Mouse (Mus musculus): Measurements from ENCODE around the gene Cyp21a1. TPM values are rescaled to one million over a fixed set of nuclear protein-coding genes. Genes with fewer than 3 reads are reported as not detected.
A peak's percentile ranks its signal among the peaks of the same experiment; 100 is the strongest.
"Not testable (repeated sequence)": the region's sequence is repeated elsewhere in the genome, so short reads cannot be mapped to it uniquely, and the experiment has no call there.

The Cyp21a1 gene
- not detected in 2 replicates for polyA plus RNA-seq (2014; fragmentation: Nextera tagmentation; extraction: Ambion mirVana)

GRCm38 (mm10) chr17:34804301-34804700 lies at the start of gene Cyp21a1:
Gene Cyp21a1 (minus strand): TSS chr17:34804561.
- WGBS: 20% methylated on average over 1 of the region's 6 CpGs

GRCm38 (mm10) chr17:34853511-34853910 lies 49.1 kb upstream of the Cyp21a1 start:
- peaks cover 5 to 16% of the 10 kb centered on the region in 2 experiments for H3K4me1 ChIP-seq (ENCODE audit: control insufficient read depth in 2 of 2, insufficient read depth in 2 of 2, low read length in 2 of 2)
- H3K36me3 ChIP-seq (ENCODE audit: control insufficient read depth, insufficient read depth, low read length): peaks cover 56% of the 10 kb centered on the region
- no peak overlapping the region for H3K27ac ChIP-seq (replicated peaks in 1 of 2; ENCODE audit: control insufficient read depth in 1 of 2, insufficient read depth in 1 of 2, low read depth in 2 of 2, low read length in 2 of 2)
- ATAC-seq (ENCODE audit: insufficient number of reproducible peaks, insufficient read depth, low FRiP score, low read depth): no peak
- H3K9ac ChIP-seq (ENCODE audit: low read length): no peak overlapping the region
- 80% methylated on average over 8 of the region's 8 CpGs for WGBS
- no peak overlapping the region for H3K4me2 ChIP-seq (ENCODE audit: low read length)
- no peaks in the 10 kb centered on the region for H3K9me3 ChIP-seq (ENCODE audit: control insufficient read depth, low read length)
- no peaks in the 10 kb centered on the region for H3K27me3 ChIP-seq (ENCODE audit: control insufficient read depth, insufficient read depth, low read length)
- H3K4me3 ChIP-seq (ENCODE audit: control insufficient read depth in 1 of 2, insufficient read depth in 1 of 2, low read depth in 1 of 2, low read length in 2 of 2): no peak overlapping the region

More at GRCm38 (mm10) chr17:34804301-34804700, at the start of gene Cyp21a1:
- H3K4me1 ChIP-seq (ENCODE audit: control insufficient read depth in 2 of 2, insufficient read depth in 2 of 2, low read length in 2 of 2); H3K36me3 ChIP-seq (ENCODE audit: control insufficient read depth, insufficient read depth, low read length); H3K4me3 ChIP-seq (ENCODE audit: control insufficient read depth in 1 of 2, insufficient read depth in 1 of 2, low read depth in 1 of 2, low read length in 2 of 2); H3K9ac ChIP-seq (ENCODE audit: low read length); H3K27me3 ChIP-seq (ENCODE audit: control insufficient read depth, insufficient read depth, low read length); H3K4me2 ChIP-seq (ENCODE audit: low read length); H3K27ac ChIP-seq (replicated peaks in 1 of 2; ENCODE audit: control insufficient read depth in 1 of 2, insufficient read depth in 1 of 2, low read depth in 2 of 2, low read length in 2 of 2); ATAC-seq (ENCODE audit: insufficient number of reproducible peaks, insufficient read depth, low FRiP score, low read depth); H3K9me3 ChIP-seq (ENCODE audit: control insufficient read depth, low read length): not testable (repeated sequence)

GRCm38 (mm10) chr17:34850517-34851125 lies 46.3 kb upstream of the Cyp21a1 start:
- Histone ChIP-seq H3K27ac (replicated peaks in 1 of 2; ENCODE audit: control insufficient read depth in 1 of 2, insufficient read depth in 1 of 2, low read depth in 2 of 2, low read length in 2 of 2) (0 out of 4 replicates have a peak overlapping the region, but pooled peaks of 1 of the 2 experiments have one; percentile 2), H3K36me3 (ENCODE audit: control insufficient read depth, insufficient read depth, low read length) (peaks cover 62% of the 10 kb centered on the region), H3K9ac (ENCODE audit: low read length) (peak overlapping the region; percentile 80), H3K4me1 (ENCODE audit: control insufficient read depth in 2 of 2, insufficient read depth in 2 of 2, low read length in 2 of 2) (peaks cover 5 to 16% of the 10 kb centered on the region in 2 experiments), H3K27me3 (ENCODE audit: control insufficient read depth, insufficient read depth, low read length) (no peaks in the 10 kb centered on the region), H3K4me2 (ENCODE audit: low read length) (peak overlapping the region; percentile 94), H3K4me3 (ENCODE audit: control insufficient read depth in 1 of 2, insufficient read depth in 1 of 2, low read depth in 1 of 2, low read length in 2 of 2) (peak overlapping the region; percentile 65 to 79), H3K9me3 (ENCODE audit: control insufficient read depth, low read length) (no peaks in the 10 kb centered on the region)
- WGBS: 1% methylated on average over 25 of the region's 25 CpGs
- ATAC-seq (ENCODE audit: insufficient number of reproducible peaks, insufficient read depth, low FRiP score, low read depth): no peak

GRCm38 (mm10) chr17:34849722-34850516 lies 45.6 kb upstream of the Cyp21a1 start, which contains the start of the genes Skiv2l and Nelfe:
Gene Skiv2l (minus strand): TSS chr17:34850210.
Gene Nelfe (plus strand): TSS chr17:34850391.
- peak within 1 kb of the TSS; percentile 94 for H3K4me2 ChIP-seq (ENCODE audit: low read length)
- H3K27me3 ChIP-seq (ENCODE audit: control insufficient read depth, insufficient read depth, low read length): no peaks in the 10 kb centered on the region
- under 1% methylated on average over 61 of the region's 65 CpGs for WGBS
- peaks cover 5 to 16% of the 10 kb centered on the region in 2 experiments for H3K4me1 ChIP-seq (ENCODE audit: control insufficient read depth in 2 of 2, insufficient read depth in 2 of 2, low read length in 2 of 2)
- no peaks in the 10 kb centered on the region for H3K9me3 ChIP-seq (ENCODE audit: control insufficient read depth, low read length)
- H3K36me3 ChIP-seq (ENCODE audit: control insufficient read depth, insufficient read depth, low read length): peaks cover 62% of the 10 kb centered on the region
- ATAC-seq (ENCODE audit: insufficient number of reproducible peaks, insufficient read depth, low FRiP score, low read depth): peak; percentile 95
- peak within 1 kb of the TSS in 1 of 2 experiments; percentile 2; a peak in 1 of 4 replicates for H3K27ac ChIP-seq (replicated peaks in 1 of 2; ENCODE audit: control insufficient read depth in 1 of 2, insufficient read depth in 1 of 2, low read depth in 2 of 2, low read length in 2 of 2)
- H3K9ac ChIP-seq (ENCODE audit: low read length): peak within 1 kb of the TSS; percentile 80
- peak within 1 kb of the TSS; percentile 65 to 79 for H3K4me3 ChIP-seq (ENCODE audit: control insufficient read depth in 1 of 2, insufficient read depth in 1 of 2, low read depth in 1 of 2, low read length in 2 of 2)

GRCm38 (mm10) chr17:34847615-34848014 lies 43.3 kb upstream of the Cyp21a1 start:
- peaks cover 5 to 16% of the 10 kb centered on the region in 2 experiments for H3K4me1 ChIP-seq (ENCODE audit: control insufficient read depth in 2 of 2, insufficient read depth in 2 of 2, low read length in 2 of 2)
- ATAC-seq (ENCODE audit: insufficient number of reproducible peaks, insufficient read depth, low FRiP score, low read depth): no peak
- no peaks in the 10 kb centered on the region for H3K9me3 ChIP-seq (ENCODE audit: control insufficient read depth, low read length)
- H3K4me3 ChIP-seq (ENCODE audit: control insufficient read depth in 1 of 2, insufficient read depth in 1 of 2, low read depth in 1 of 2, low read length in 2 of 2): no peak overlapping the region
- H3K9ac ChIP-seq (ENCODE audit: low read length): no peak overlapping the region
- no peaks in the 10 kb centered on the region for H3K27me3 ChIP-seq (ENCODE audit: control insufficient read depth, insufficient read depth, low read length)
- H3K27ac ChIP-seq (replicated peaks in 1 of 2; ENCODE audit: control insufficient read depth in 1 of 2, insufficient read depth in 1 of 2, low read depth in 2 of 2, low read length in 2 of 2): no peak overlapping the region
- peaks cover 63% of the 10 kb centered on the region for H3K36me3 ChIP-seq (ENCODE audit: control insufficient read depth, insufficient read depth, low read length)
- 86% methylated on average over 7 of the region's 7 CpGs for WGBS
- no peak overlapping the region for H3K4me2 ChIP-seq (ENCODE audit: low read length)

- H3K9me3 ChIP-seq (ENCODE audit: control insufficient read depth, low read length): no peaks in the 10 kb centered on the region
- H3K27me3 ChIP-seq (ENCODE audit: control insufficient read depth, insufficient read depth, low read length): no peaks in the 10 kb centered on the region
- WGBS: 87% methylated on average over 6 of the region's 6 CpGs
- peaks cover 63% of the 10 kb centered on the region for H3K36me3 ChIP-seq (ENCODE audit: control insufficient read depth, insufficient read depth, low read length)
- H3K4me2 ChIP-seq (ENCODE audit: low read length): no peak overlapping the region
- no peak overlapping the region for H3K4me3 ChIP-seq (ENCODE audit: control insufficient read depth in 1 of 2, insufficient read depth in 1 of 2, low read depth in 1 of 2, low read length in 2 of 2)
- no peak overlapping the region for H3K27ac ChIP-seq (replicated peaks in 1 of 2; ENCODE audit: control insufficient read depth in 1 of 2, insufficient read depth in 1 of 2, low read depth in 2 of 2, low read length in 2 of 2)
- H3K9ac ChIP-seq (ENCODE audit: low read length): no peak overlapping the region
- ATAC-seq (ENCODE audit: insufficient number of reproducible peaks, insufficient read depth, low FRiP score, low read depth): no peak
- H3K4me1 ChIP-seq (ENCODE audit: control insufficient read depth in 2 of 2, insufficient read depth in 2 of 2, low read length in 2 of 2): peaks cover 5 to 16% of the 10 kb centered on the region in 2 experiments
These were observed 42.8 kb upstream of the Cyp21a1 start for GRCm38 (mm10) chr17:34847192-34847591.

GRCm38 (mm10) chr17:34844884-34845283 lies 40.5 kb upstream of the Cyp21a1 start:
- Histone ChIP-seq H3K4me3 (ENCODE audit: control insufficient read depth in 1 of 2, insufficient read depth in 1 of 2, low read depth in 1 of 2, low read length in 2 of 2) (no peak overlapping the region), H3K9me3 (ENCODE audit: control insufficient read depth, low read length) (no peaks in the 10 kb centered on the region), H3K9ac (ENCODE audit: low read length) (no peak overlapping the region), H3K27ac (replicated peaks in 1 of 2; ENCODE audit: control insufficient read depth in 1 of 2, insufficient read depth in 1 of 2, low read depth in 2 of 2, low read length in 2 of 2) (no peak overlapping the region), H3K36me3 (ENCODE audit: control insufficient read depth, insufficient read depth, low read length) (peaks cover 84% of the 10 kb centered on the region), H3K4me2 (ENCODE audit: low read length) (no peak overlapping the region), H3K4me1 (ENCODE audit: control insufficient read depth in 2 of 2, insufficient read depth in 2 of 2, low read length in 2 of 2) (peaks cover 0 to 5% of the 10 kb centered on the region in 2 experiments; a peak in 2 of 4 replicates), H3K27me3 (ENCODE audit: control insufficient read depth, insufficient read depth, low read length) (no peaks in the 10 kb centered on the region)
- WGBS: 84% methylated on average over 11 of the region's 13 CpGs
- ATAC-seq (ENCODE audit: insufficient number of reproducible peaks, insufficient read depth, low FRiP score, low read depth): no peak
